Mouse (Mus musculus) embryonic facial prominence, embryonic 15.5 days (tissue): Measurements from ENCODE around the gene Rnase11. TPM values are rescaled to one million over a fixed set of nuclear protein-coding genes. Genes with fewer than 3 reads are reported as not detected.
A peak's percentile ranks its signal among the peaks of the same experiment; 100 is the strongest.
"Not testable (repeated sequence)": the region's sequence is repeated elsewhere in the genome, so short reads cannot be mapped to it uniquely, and the experiment has no call there.

ENCODE experiments used
- ATAC-seq: fragments of 200-750 bp; cut with Nextera tagmentation; 2 replicates; pipeline ENCODE4 v1.8.0; 2017; ENCODE audit warnings: low read depth, moderate TSS enrichment; ENCODE audit not compliant: insufficient number of reproducible peaks, low FRiP score, low TSS enrichment
- H3K27ac ChIP-seq: fragments of 300-500 bp; sonication (generic); replicated peaks from 2 replicates; pipeline ENCODE4 v1.5.1; 2015; ENCODE audit warnings: mild to moderate bottlenecking, inconsistent platforms
- H3K27me3 ChIP-seq: fragments of 300-500 bp; sonication (generic); 2 replicates; pipeline ENCODE4 v1.6.1; 2015; ENCODE audit warnings: inconsistent platforms
- H3K36me3 ChIP-seq: fragments of 300-500 bp; sonication (generic); 2 replicates; pipeline ENCODE4 v1.6.1; 2015; ENCODE audit warnings: mild to moderate bottlenecking, inconsistent platforms
- H3K4me1 ChIP-seq: fragments of 300-500 bp; sonication (generic); 2 replicates; pipeline ENCODE4 v1.6.1; 2015; ENCODE audit warnings: inconsistent platforms
- H3K4me2 ChIP-seq: fragments of 300-500 bp; sonication (generic); replicated peaks from 2 replicates; pipeline ENCODE4 v1.6.1; 2015; ENCODE audit warnings: mild to moderate bottlenecking, inconsistent platforms
- H3K4me3 ChIP-seq: fragments of 300-500 bp; sonication (generic); replicated peaks from 2 replicates; pipeline ENCODE4 v1.5.1; 2015; ENCODE audit warnings: mild to moderate bottlenecking, inconsistent platforms
- H3K9ac ChIP-seq: fragments of 300-500 bp; sonication (generic); 2 replicates; pipeline ENCODE4 v1.6.1; 2015; ENCODE audit warnings: inconsistent platforms
- H3K9me3 ChIP-seq: fragments of 300-500 bp; sonication (generic); replicated peaks from 2 replicates; pipeline ENCODE4 v1.6.1; 2016; ENCODE audit warnings: inconsistent platforms
- WGBS: fragments of 180-500 bp; shearing (Covaris S2); methylation state at CpG from one replicate; pipeline ENCODE4 v1.1.7; 2015; 5-methylcytosine and 5-hydroxymethylcytosine counted together
- polyA plus RNA-seq: library from polyadenylated mRNA; unstranded; fragments of >200 nt; fragmentation: Nextera tagmentation; extraction: Ambion mirVana; gene quantifications from 2 replicates; pipeline ENCODE4 v1.2.1, GENCODE M21; 2015

Gene Rnase11
- polyA plus RNA-seq, result not detected in 2 replicates

GRCm38 (mm10) chr14:51050063-51050462 is at the start of gene Rnase11:
Rnase11 (minus strand) TSS chr14:51050163.
- Histone ChIP-seq H3K4me1 (no peaks in the 10 kb centered on the region), H3K4me2 (no peak within 1 kb of the TSS), H3K9me3 (no peaks in the 10 kb centered on the region), H3K36me3 (no peaks in the 10 kb centered on the region), H3K27me3 (no peaks in the 10 kb centered on the region), H3K4me3 (no peak within 1 kb of the TSS), H3K27ac (no peak within 1 kb of the TSS), H3K9ac (no peak within 1 kb of the TSS)
- WGBS, result 79% methylated on average over 2 of the region's 2 CpGs
- ATAC-seq, result no peak

- no peaks in the 10 kb centered on the region for H3K36me3 ChIP-seq
- ATAC-seq, result no peak
- H3K9me3 ChIP-seq, result no peaks in the 10 kb centered on the region
- H3K4me2 ChIP-seq, result no peak overlapping the region
- 91% methylated on average over 11 of the region's 11 CpGs for WGBS
- no peaks in the 10 kb centered on the region for H3K27me3 ChIP-seq
- no peak overlapping the region for H3K27ac ChIP-seq
- 0 out of 2 replicates have a peak, but pooled peaks cover 3% of the 10 kb centered on the region for H3K4me1 ChIP-seq
- no peak overlapping the region for H3K4me3 ChIP-seq
- H3K9ac ChIP-seq, result no peak overlapping the region
Observed at GRCm38 (mm10) chr14:51098921-51099320, 49.0 kb upstream of the Rnase11 start.

GRCm38 (mm10) chr14:51098300-51098699 is 48.3 kb upstream of the Rnase11 start:
- 12% methylated on average over 1 of the region's 1 CpGs for WGBS
- not testable (repeated sequence) for H3K36me3 ChIP-seq, ATAC-seq, H3K27ac ChIP-seq, H3K4me2 ChIP-seq, H3K27me3 ChIP-seq, H3K4me3 ChIP-seq, H3K4me1 ChIP-seq, H3K9ac ChIP-seq, H3K9me3 ChIP-seq

GRCm38 (mm10) chr14:51095736-51096524 is 46.0 kb upstream of the Rnase11 start:
- H3K4me2 ChIP-seq, result no peak overlapping the region
- H3K27ac ChIP-seq, result no peak overlapping the region
- no peak for ATAC-seq
- 65% methylated on average over 9 of the region's 9 CpGs for WGBS
- 0 out of 2 replicates have a peak, but pooled peaks cover 9% of the 10 kb centered on the region for H3K4me1 ChIP-seq
- H3K9ac ChIP-seq, result no peak overlapping the region
- H3K36me3 ChIP-seq, result no peaks in the 10 kb centered on the region
- H3K9me3 ChIP-seq, result no peaks in the 10 kb centered on the region
- H3K4me3 ChIP-seq, result no peak overlapping the region
- no peaks in the 10 kb centered on the region for H3K27me3 ChIP-seq

- WGBS, result 66% methylated on average over 9 of the region's 9 CpGs
- no peak overlapping the region for H3K27ac ChIP-seq
- H3K4me2 ChIP-seq, result no peak overlapping the region
- H3K27me3 ChIP-seq, result no peaks in the 10 kb centered on the region
- no peak overlapping the region for H3K9ac ChIP-seq
- H3K4me1 ChIP-seq, result 0 out of 2 replicates have a peak, but pooled peaks cover 9% of the 10 kb centered on the region
- no peaks in the 10 kb centered on the region for H3K9me3 ChIP-seq
- H3K4me3 ChIP-seq, result no peak overlapping the region
- H3K36me3 ChIP-seq, result no peaks in the 10 kb centered on the region
- no peak for ATAC-seq
Observed at GRCm38 (mm10) chr14:51094921-51095320, 45.0 kb upstream of the Rnase11 start.

GRCm38 (mm10) chr14:51094096-51094875 is 44.3 kb upstream of the Rnase11 start:
- Histone ChIP-seq H3K9ac (no peak overlapping the region), H3K4me1 (0 out of 2 replicates have a peak, but pooled peaks cover 9% of the 10 kb centered on the region), H3K4me2 (no peak overlapping the region), H3K9me3 (no peaks in the 10 kb centered on the region), H3K27ac (0 out of 2 replicates have a peak overlapping the region, but pooled peaks have one; percentile 17), H3K27me3 (no peaks in the 10 kb centered on the region), H3K36me3 (no peaks in the 10 kb centered on the region), H3K4me3 (no peak overlapping the region)
- no peak for ATAC-seq
- WGBS, result 63% methylated on average over 5 of the region's 5 CpGs

GRCm38 (mm10) chr14:51093496-51093895 is 43.5 kb upstream of the Rnase11 start:
- no peak overlapping the region for H3K9ac ChIP-seq
- H3K9me3 ChIP-seq, result no peaks in the 10 kb centered on the region
- H3K27ac ChIP-seq, result no peak overlapping the region
- no peak for ATAC-seq
- no peak overlapping the region for H3K4me2 ChIP-seq
- no peak overlapping the region for H3K4me3 ChIP-seq
- H3K4me1 ChIP-seq, result peaks cover 9% of the 10 kb centered on the region; the same call in 1 of the 2 replicates
- no peaks in the 10 kb centered on the region for H3K36me3 ChIP-seq
- H3K27me3 ChIP-seq, result no peaks in the 10 kb centered on the region
- WGBS, result 19% methylated on average over 3 of the region's 3 CpGs

GRCm38 (mm10) chr14:51092073-51092620 is 42.2 kb upstream of the Rnase11 start:
- WGBS, result 46% methylated on average over 8 of the region's 8 CpGs
- peak overlapping the region; percentile 76; the same call in 1 of the 2 replicates for H3K4me2 ChIP-seq
- no peaks in the 10 kb centered on the region for H3K27me3 ChIP-seq
- ATAC-seq, result no peak
- H3K4me1 ChIP-seq, result peaks cover 14% of the 10 kb centered on the region; the same call in 1 of the 2 replicates
- no peaks in the 10 kb centered on the region for H3K36me3 ChIP-seq
- H3K27ac ChIP-seq, result no peak overlapping the region
- no peaks in the 10 kb centered on the region for H3K9me3 ChIP-seq
- H3K9ac ChIP-seq, result no peak overlapping the region
- peak overlapping the region; percentile 85 for H3K4me3 ChIP-seq

- ATAC-seq, result peak; percentile 32
- peak within 1 kb of the TSS; percentile 85 for H3K4me3 ChIP-seq
- H3K27ac ChIP-seq, result peak within 1 kb of the TSS; percentile 93
- no peaks in the 10 kb centered on the region for H3K36me3 ChIP-seq
- H3K4me1 ChIP-seq, result peaks cover 14% of the 10 kb centered on the region; the same call in 1 of the 2 replicates
- H3K9ac ChIP-seq, result peak within 1 kb of the TSS; percentile 42
- no peaks in the 10 kb centered on the region for H3K9me3 ChIP-seq
- H3K27me3 ChIP-seq, result no peaks in the 10 kb centered on the region
- WGBS, result 5% methylated on average over 33 of the region's 33 CpGs
- H3K4me2 ChIP-seq, result peak within 1 kb of the TSS; percentile 76
Observed at GRCm38 (mm10) chr14:51090921-51091900, 41.2 kb upstream of the Rnase11 start, which contains the start of the genes Rnase4 and Ang. Rnase4 (plus strand) TSS chr14:51091077. Ang (plus strand) TSS chr14:51091150.

GRCm38 (mm10) chr14:51090077-51090781 is 40.3 kb upstream of the Rnase11 start:
- Histone ChIP-seq H3K4me2 (peak overlapping the region; percentile 76), H3K4me3 (peak overlapping the region; percentile 85), H3K9ac (peak overlapping the region; percentile 42), H3K27ac (peak overlapping the region; percentile 93), H3K36me3 (no peaks in the 10 kb centered on the region), H3K4me1 (peaks cover 14% of the 10 kb centered on the region; the same call in 1 of the 2 replicates), H3K27me3 (no peaks in the 10 kb centered on the region), H3K9me3 (no peaks in the 10 kb centered on the region)
- ATAC-seq, result peak; percentile 44; the same call in 1 of the 2 replicates
- WGBS, result under 1% methylated on average over 27 of the region's 27 CpGs
